Mouse (Mus musculus) megakaryocyte-erythroid progenitor cell, adult 5-6 weeks (primary cell): Measurements from ENCODE around the gene Sprn. TPM values are rescaled to one million over a fixed set of nuclear protein-coding genes. Genes with fewer than 3 reads are reported as not detected.

Experiments used
- ATAC-seq: replicated peaks from 2 replicates; pipeline ENCODE4 v1.8.0; 2016; ENCODE audit warnings: mild to moderate bottlenecking, inconsistent platforms; ENCODE audit not compliant: severe bottlenecking, poor library complexity, low FRiP score, low TSS enrichment
- total RNA-seq, 2 experiments: library from RNA; stranded (forward) in 1 of 2; stranded (reverse) in 1 of 2; fragments of 200-1000, 215-1000 nt in 1 of 2; fragments of >200 nt in 1 of 2; fragmentation: Nextera tagmentation in 1 of 2; gene quantifications; 2 replicates each; pipeline ENCODE4 v1.2.3; 2014 to 2017

Gene Sprn
- 0.83 TPM in 1 of 2 replicates, not detected in the other for total RNA-seq (2014; fragmentation: Nextera tagmentation)
- total RNA-seq (2017) = not detected in 2 replicates

GRCm38 (mm10) chr7:140154218-140154927 lies at the start of gene Sprn:
Gene Sprn (minus strand): TSS chr7:140154877.
- no peak for ATAC-seq

- peak; percentile 48 for ATAC-seq
These were observed 46.4 kb upstream of the Sprn start for GRCm38 (mm10) chr7:140201090-140201489.

- ATAC-seq = no peak
These were observed 41.3 kb upstream of the Sprn start for GRCm38 (mm10) chr7:140196002-140196401.

- no peak for ATAC-seq
These were observed 39.4 kb upstream of the Sprn start for GRCm38 (mm10) chr7:140194031-140194430.

GRCm38 (mm10) chr7:140192851-140193250 lies 38.2 kb upstream of the Sprn start:
- ATAC-seq = no peak

GRCm38 (mm10) chr7:140192445-140192844 lies 37.8 kb upstream of the Sprn start:
- ATAC-seq = no peak

GRCm38 (mm10) chr7:140190435-140190834 lies 35.8 kb upstream of the Sprn start:
- no peak for ATAC-seq

GRCm38 (mm10) chr7:140188391-140189328 lies 34.0 kb upstream of the Sprn start:
- ATAC-seq = peak; percentile 63

- no peak; the same call in 1 of the 2 replicates for ATAC-seq
These were observed 33.2 kb upstream of the Sprn start for GRCm38 (mm10) chr7:140187721-140188390.

- ATAC-seq = peak; percentile 80
These were observed 32.3 kb upstream of the Sprn start for GRCm38 (mm10) chr7:140186646-140187620.

GRCm38 (mm10) chr7:140184206-140184605 lies 29.5 kb upstream of the Sprn start:
- no peak for ATAC-seq

GRCm38 (mm10) chr7:140180692-140181091 lies 26.0 kb upstream of the Sprn start:
- ATAC-seq = no peak

GRCm38 (mm10) chr7:140179176-140179575 lies 24.5 kb upstream of the Sprn start:
- ATAC-seq = no peak

GRCm38 (mm10) chr7:140172936-140173335 lies 18.3 kb upstream of the Sprn start, which contains the start of gene Olfr523:
Gene Olfr523 (plus strand): TSS chr7:140173217.
- ATAC-seq = no peak

GRCm38 (mm10) chr7:140170863-140171262 lies 16.2 kb upstream of the Sprn start:
- no peak for ATAC-seq

GRCm38 (mm10) chr7:140169386-140169785 lies 14.7 kb upstream of the Sprn start:
- no peak for ATAC-seq

- ATAC-seq = no peak
These were observed 13.3 kb upstream of the Sprn start for GRCm38 (mm10) chr7:140167950-140168349.

- ATAC-seq = no peak
These were observed 10.0 kb upstream of the Sprn start, which contains the start of gene Olfr522 for GRCm38 (mm10) chr7:140164664-140165063. Gene Olfr522 (minus strand): TSS chr7:140164764.

- ATAC-seq = no peak
These were observed 5.7 kb upstream of the Sprn start for GRCm38 (mm10) chr7:140160363-140160762.
